Mouse (Mus musculus) embryonic stem cell, embryonic (primary cell): ENCODE data around the gene Olfr944.

Experiments used
- CTCF ChIA-PET, 4 experiments: fragments of 300-600 bp in 2 of 4; fragments of 350-600 bp in 2 of 4; sonication (Branson Sonifier 250); formaldehyde crosslinking; loops; one replicate each; lab custom pipeline; 2022; ENCODE audit warnings: inconsistent platforms in 2 of 4; lab: Charles Lee
- POLR2A ChIA-PET, 4 experiments: fragments of 300-600 bp in 2 of 4; fragments of 350-600 bp in 2 of 4; sonication (Branson Sonifier 250); formaldehyde crosslinking; loops; one replicate each; lab custom pipeline; 2022; ENCODE audit warnings: antibody characterized with exemption in 4 of 4, inconsistent platforms in 1 of 4; lab: Charles Lee

Gene Olfr944

GRCm38 (mm10) chr9:39201620-39202019 lies at the start of gene Olfr944:
TSS of gene Olfr944 (plus strand) at chr9:39201920.
- CTCF ChIA-PET = no interaction called here
- POLR2A ChIA-PET = no interaction called here

GRCm38 (mm10) chr9:39152401-39152800 lies 49.3 kb upstream of the Olfr944 start:
- ChIA-PET POLR2A (interaction anchor here in 1 of 4 experiments (0.7 kb wide), 1 partner anchor 745 kb away, joined by 7 read pairs; no protein-coding TSS in a partner anchor), CTCF (interaction anchor here in 2 of 4 experiments (0.6 to 0.7 kb wide), 2 partner anchors 217 to 242 kb away, joined by 5 read pairs; no protein-coding TSS in a partner anchor)

GRCm38 (mm10) chr9:39166004-39166403 lies 35.7 kb upstream of the Olfr944 start, which contains the start of gene Olfr943:
TSS of gene Olfr943 (plus strand) at chr9:39166304.
- ChIA-PET CTCF (no interaction called here), POLR2A (no interaction called here)

- CTCF ChIA-PET = no interaction called here
- POLR2A ChIA-PET = no interaction called here
These were observed 48.2 kb downstream of the Olfr944 start, which contains the start of gene Olfr1537 for GRCm38 (mm10) chr9:39249894-39250293. TSS of gene Olfr1537 (minus strand) at chr9:39249994.
